Mouse (Mus musculus): ENCODE measurements around the gene Fam98b.

DNA sequence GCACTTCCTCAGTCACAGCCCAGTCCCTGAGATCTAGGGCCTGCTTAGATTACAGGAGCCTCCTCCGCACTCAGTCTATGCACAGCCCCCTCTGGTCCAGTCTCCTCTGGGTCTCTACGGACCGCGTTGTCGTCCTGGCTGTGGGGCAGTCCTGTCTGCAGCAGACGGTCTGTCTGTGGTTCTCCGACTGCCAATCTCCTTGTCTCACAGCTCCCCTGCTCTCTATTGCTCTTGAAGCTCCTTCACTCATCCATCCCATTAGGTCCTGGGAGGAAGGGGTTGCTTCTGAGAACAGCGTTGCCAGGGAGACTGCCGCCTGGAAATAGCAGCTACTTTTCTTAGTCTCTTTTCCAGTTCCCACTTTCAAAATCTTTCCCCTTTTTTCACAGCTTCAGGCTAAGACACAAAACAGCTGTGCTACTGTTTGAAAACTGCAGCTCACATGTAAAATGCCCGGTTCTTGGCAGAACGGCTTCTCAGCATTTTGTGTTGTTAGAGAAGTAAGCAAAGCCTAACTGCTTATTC lies 20.9 kb upstream of the Fam98b start:
- TF ChIP-seq CTCF (IDR thresholded peaks at IDR 0.05; ENCODE audit: control insufficient read depth, insufficient read depth, insufficient read length) (no peak), MYOD1 (IDR thresholded peaks at IDR 0.05; ENCODE audit: control insufficient read depth, insufficient read length, low read depth) (no peak), MAX (IDR thresholded peaks at IDR 0.05) (no peak), CEBPB (IDR thresholded peaks at IDR 0.05; ENCODE audit: low read depth) (no peak)

Data from C2C12 (cell line).